Mouse (Mus musculus): ENCODE data around the gene Ddah1. TPM values are rescaled to one million over a fixed set of nuclear protein-coding genes. Genes with fewer than 3 reads are reported as not detected.

Ddah1 gene
- polyA plus RNA-seq, 1 experiment from 2014 or later: 28.9 TPM

DNA sequence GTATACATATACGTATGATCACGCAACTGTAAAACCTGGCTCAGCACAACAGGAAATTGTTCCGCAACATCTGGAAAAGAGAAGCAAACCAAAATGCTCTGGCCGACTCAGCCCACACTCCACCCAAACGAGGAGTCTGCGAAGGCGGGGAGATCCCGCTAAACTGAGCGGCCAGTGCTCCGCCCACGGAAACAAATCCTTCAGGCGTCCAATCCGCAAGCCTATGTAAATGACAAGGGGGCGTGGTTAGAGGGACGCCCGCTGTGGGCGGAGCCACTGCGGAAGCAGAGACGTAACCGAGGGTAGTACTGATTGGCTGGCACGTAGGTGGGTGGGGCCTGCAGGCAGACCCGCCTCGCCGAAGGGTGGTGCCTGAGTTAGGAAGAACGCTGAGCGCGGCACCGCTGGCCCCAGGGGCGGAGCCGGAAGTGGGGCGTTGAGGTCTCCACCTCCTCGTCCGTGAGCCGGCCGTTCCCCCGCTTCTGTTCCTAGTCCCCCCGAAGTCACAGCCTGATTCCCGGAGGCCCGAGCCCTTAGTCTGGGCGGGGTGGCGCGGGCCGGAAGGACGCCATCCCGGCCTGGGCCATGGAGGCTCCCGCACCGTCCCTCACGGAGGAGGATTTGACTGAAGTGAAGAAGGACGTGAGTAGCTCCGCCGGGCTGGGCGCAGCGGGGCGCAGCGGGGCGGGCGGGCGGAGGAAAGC, 165.6 kb downstream of the Ddah1 start:
- WGBS: under 1% methylated on average over 58 of the region's 58 CpGs
- Histone ChIP-seq H3K27ac (replicated peaks in 1 of 2; ENCODE audit: control insufficient read depth in 1 of 2, insufficient read depth in 1 of 2, low read depth in 2 of 2, low read length in 2 of 2) (peak overlapping the region; percentile 87 to 95), H3K9me3 (ENCODE audit: control insufficient read depth, low read length) (no peaks in the 10 kb centered on the region), H3K4me3 (ENCODE audit: control insufficient read depth in 1 of 2, insufficient read depth in 1 of 2, low read depth in 1 of 2, low read length in 2 of 2) (peak overlapping the region; percentile 61 to 77), H3K4me1 (ENCODE audit: control insufficient read depth in 2 of 2, insufficient read depth in 2 of 2, low read length in 2 of 2) (peaks cover 3 to 13% of the 10 kb centered on the region in 2 experiments; a peak in 3 of 4 replicates), H3K27me3 (ENCODE audit: control insufficient read depth, insufficient read depth, low read length) (no peaks in the 10 kb centered on the region), H3K9ac (ENCODE audit: low read length) (peak overlapping the region; percentile 92), H3K4me2 (ENCODE audit: low read length) (peak overlapping the region; percentile 74), H3K36me3 (ENCODE audit: control insufficient read depth, insufficient read depth, low read length) (peaks cover 15% of the 10 kb centered on the region)
- ATAC-seq (ENCODE audit: insufficient number of reproducible peaks, insufficient read depth, low FRiP score, low read depth): peak; percentile 100

- H3K36me3 ChIP-seq (ENCODE audit: control insufficient read depth, insufficient read depth, low read length): peaks cover 20% of the 10 kb centered on the region
- no peaks in the 10 kb centered on the region for H3K9me3 ChIP-seq (ENCODE audit: control insufficient read depth, low read length)
- H3K9ac ChIP-seq (ENCODE audit: low read length): peak overlapping the region; percentile 92
- no peaks in the 10 kb centered on the region for H3K27me3 ChIP-seq (ENCODE audit: control insufficient read depth, insufficient read depth, low read length)
- peak; percentile 6; the same call in 1 of the 2 replicates for ATAC-seq (ENCODE audit: insufficient number of reproducible peaks, insufficient read depth, low FRiP score, low read depth)
- 4% methylated on average over 33 of the region's 39 CpGs for WGBS
- peak overlapping the region; percentile 87 to 95 for H3K27ac ChIP-seq (replicated peaks in 1 of 2; ENCODE audit: control insufficient read depth in 1 of 2, insufficient read depth in 1 of 2, low read depth in 2 of 2, low read length in 2 of 2)
- H3K4me3 ChIP-seq (ENCODE audit: control insufficient read depth in 1 of 2, insufficient read depth in 1 of 2, low read depth in 1 of 2, low read length in 2 of 2): peak overlapping the region; percentile 61 to 77
- H3K4me2 ChIP-seq (ENCODE audit: low read length): peak overlapping the region; percentile 74
- H3K4me1 ChIP-seq (ENCODE audit: control insufficient read depth in 2 of 2, insufficient read depth in 2 of 2, low read length in 2 of 2): peaks cover 3 to 13% of the 10 kb centered on the region in 2 experiments; a peak in 3 of 4 replicates
Measured at GRCm38 (mm10) chr3:145924649-145925337, 166.3 kb downstream of the Ddah1 start.

DNA sequence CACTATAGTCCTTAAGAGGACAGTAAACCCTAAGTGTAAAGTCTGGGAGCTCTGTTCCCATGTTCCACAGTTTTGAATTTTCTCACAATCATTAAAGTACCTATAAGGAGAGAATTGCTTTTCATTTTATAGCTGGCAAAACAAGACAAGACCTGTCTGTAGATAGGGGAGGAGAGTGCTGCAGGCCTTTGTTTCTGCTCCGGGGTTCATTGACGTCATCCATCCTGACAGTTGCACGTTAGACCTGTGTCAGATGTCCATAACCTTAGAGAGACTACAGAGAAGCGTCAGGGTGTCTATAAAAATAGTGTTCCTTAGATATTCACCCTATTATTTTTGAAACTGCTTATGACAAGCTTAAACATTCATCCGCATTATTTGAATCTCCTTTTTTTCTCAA, 167.0 kb downstream of the Ddah1 start:
- Histone ChIP-seq H3K36me3 (ENCODE audit: control insufficient read depth, insufficient read depth, low read length) (peaks cover 26% of the 10 kb centered on the region), H3K4me2 (ENCODE audit: low read length) (peak overlapping the region; percentile 74), H3K9me3 (ENCODE audit: control insufficient read depth, low read length) (no peaks in the 10 kb centered on the region), H3K27me3 (ENCODE audit: control insufficient read depth, insufficient read depth, low read length) (no peaks in the 10 kb centered on the region), H3K9ac (ENCODE audit: low read length) (peak overlapping the region; percentile 92), H3K27ac (replicated peaks in 1 of 2; ENCODE audit: control insufficient read depth in 1 of 2, insufficient read depth in 1 of 2, low read depth in 2 of 2, low read length in 2 of 2) (no peak overlapping the region), H3K4me1 (ENCODE audit: control insufficient read depth in 2 of 2, insufficient read depth in 2 of 2, low read length in 2 of 2) (peaks cover 3 to 13% of the 10 kb centered on the region in 2 experiments; a peak in 3 of 4 replicates), H3K4me3 (ENCODE audit: control insufficient read depth in 1 of 2, insufficient read depth in 1 of 2, low read depth in 1 of 2, low read length in 2 of 2) (peak overlapping the region; percentile 12 to 77; a peak in 3 of 4 replicates)
- 61% methylated on average over 5 of the region's 5 CpGs for WGBS
- ATAC-seq (ENCODE audit: insufficient number of reproducible peaks, insufficient read depth, low FRiP score, low read depth): no peak

GRCm38 (mm10) chr3:145929525-145930400, 171.3 kb downstream of the Ddah1 start:
- H3K4me2 ChIP-seq (ENCODE audit: low read length): no peak overlapping the region
- H3K36me3 ChIP-seq (ENCODE audit: control insufficient read depth, insufficient read depth, low read length): peaks cover 68% of the 10 kb centered on the region
- H3K4me3 ChIP-seq (ENCODE audit: control insufficient read depth in 1 of 2, insufficient read depth in 1 of 2, low read depth in 1 of 2, low read length in 2 of 2): no peak overlapping the region
- H3K9ac ChIP-seq (ENCODE audit: low read length): no peak overlapping the region
- no peaks in the 10 kb centered on the region for H3K27me3 ChIP-seq (ENCODE audit: control insufficient read depth, insufficient read depth, low read length)
- H3K9me3 ChIP-seq (ENCODE audit: control insufficient read depth, low read length): no peaks in the 10 kb centered on the region
- ATAC-seq (ENCODE audit: insufficient number of reproducible peaks, insufficient read depth, low FRiP score, low read depth): no peak
- peaks cover 0 to 13% of the 10 kb centered on the region in 2 experiments; a peak in 3 of 4 replicates for H3K4me1 ChIP-seq (ENCODE audit: control insufficient read depth in 2 of 2, insufficient read depth in 2 of 2, low read length in 2 of 2)
- no peak overlapping the region for H3K27ac ChIP-seq (replicated peaks in 1 of 2; ENCODE audit: control insufficient read depth in 1 of 2, insufficient read depth in 1 of 2, low read depth in 2 of 2, low read length in 2 of 2)
- 75% methylated on average over 7 of the region's 7 CpGs for WGBS

- peaks cover 58% of the 10 kb centered on the region for H3K36me3 ChIP-seq (ENCODE audit: control insufficient read depth, insufficient read depth, low read length)
- H3K9me3 ChIP-seq (ENCODE audit: control insufficient read depth, low read length): no peaks in the 10 kb centered on the region
- H3K4me2 ChIP-seq (ENCODE audit: low read length): no peak overlapping the region
- ATAC-seq (ENCODE audit: insufficient number of reproducible peaks, insufficient read depth, low FRiP score, low read depth): no peak
- no peak overlapping the region for H3K4me3 ChIP-seq (ENCODE audit: control insufficient read depth in 1 of 2, insufficient read depth in 1 of 2, low read depth in 1 of 2, low read length in 2 of 2)
- 71% methylated on average over 9 of the region's 9 CpGs for WGBS
- no peaks in the 10 kb centered on the region for H3K27me3 ChIP-seq (ENCODE audit: control insufficient read depth, insufficient read depth, low read length)
- H3K9ac ChIP-seq (ENCODE audit: low read length): no peak overlapping the region; the same call in 1 of the 2 replicates
- no peak overlapping the region for H3K27ac ChIP-seq (replicated peaks in 1 of 2; ENCODE audit: control insufficient read depth in 1 of 2, insufficient read depth in 1 of 2, low read depth in 2 of 2, low read length in 2 of 2)
- H3K4me1 ChIP-seq (ENCODE audit: control insufficient read depth in 2 of 2, insufficient read depth in 2 of 2, low read length in 2 of 2): peaks cover 2% of the 10 kb centered on the region in 2 experiments; a peak in 3 of 4 replicates
Measured at GRCm38 (mm10) chr3:145933845-145934244, 175.4 kb downstream of the Ddah1 start.

GRCm38 (mm10) chr3:145937505-145938404, 179.3 kb downstream of the Ddah1 start, which contains the start of gene 2410004B18Rik:
2410004B18Rik (plus strand) TSS chr3:145938014.
- WGBS: 1% methylated on average over 65 of the region's 70 CpGs
- Histone ChIP-seq H3K9ac (ENCODE audit: low read length) (peak within 1 kb of the TSS; percentile 97), H3K27me3 (ENCODE audit: control insufficient read depth, insufficient read depth, low read length) (no peaks in the 10 kb centered on the region), H3K4me1 (ENCODE audit: control insufficient read depth in 2 of 2, insufficient read depth in 2 of 2, low read length in 2 of 2) (peaks cover 13 to 23% of the 10 kb centered on the region in 2 experiments), H3K4me3 (ENCODE audit: control insufficient read depth in 1 of 2, insufficient read depth in 1 of 2, low read depth in 1 of 2, low read length in 2 of 2) (peak within 1 kb of the TSS; percentile 79 to 99), H3K36me3 (ENCODE audit: control insufficient read depth, insufficient read depth, low read length) (peaks cover 49% of the 10 kb centered on the region), H3K9me3 (ENCODE audit: control insufficient read depth, low read length) (no peaks in the 10 kb centered on the region), H3K27ac (replicated peaks in 1 of 2; ENCODE audit: control insufficient read depth in 1 of 2, insufficient read depth in 1 of 2, low read depth in 2 of 2, low read length in 2 of 2) (peak within 1 kb of the TSS; percentile 18 to 58; a peak in 3 of 4 replicates), H3K4me2 (ENCODE audit: low read length) (peak within 1 kb of the TSS; percentile 88)
- ATAC-seq (ENCODE audit: insufficient number of reproducible peaks, insufficient read depth, low FRiP score, low read depth): peak; percentile 91

All from heart, embryonic 14.5 days (tissue).